Mouse (Mus musculus) kidney, adult 2 months (tissue): ENCODE data around the gene Blm.

ENCODE experiments used
- CTCF ChIP-seq: fragments of 200-500 bp; conservative IDR thresholded peaks from 2 replicates; pipeline ENCODE4 v1.5.1; 2011; ENCODE audit warnings: low read depth, mild to moderate bottlenecking, control low read depth, low read length, moderate library complexity, mixed read lengths; ENCODE audit not compliant: insufficient read depth, insufficient read length
- POLR2A ChIP-seq: fragments of 200-500 bp; IDR thresholded peaks from one replicate; pipeline ENCODE4 v1.6.1; 2011; ENCODE audit warnings: low read depth, low read length, control low read depth

DNA sequence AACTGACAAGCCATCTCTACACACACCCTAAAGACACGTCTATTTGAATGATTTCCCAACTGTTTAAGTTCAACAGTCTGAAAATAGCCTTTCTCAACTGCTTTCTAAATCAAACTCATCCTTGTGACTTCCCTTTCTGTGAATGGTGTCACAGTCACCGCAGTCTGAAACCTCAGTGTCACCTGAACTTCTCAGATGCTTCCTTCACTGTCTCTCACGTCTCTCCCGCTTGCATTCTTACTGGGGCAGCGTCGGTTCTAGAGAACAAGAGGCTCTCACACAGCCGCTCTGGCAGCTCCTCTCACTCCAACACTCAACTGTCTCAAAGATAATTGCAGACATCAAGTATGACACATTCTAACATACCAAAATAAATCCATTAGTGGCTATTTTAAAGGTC is 33.9 kb downstream of the Blm start:
- TF ChIP-seq CTCF (no peak), POLR2A (no peak)
